Mouse (Mus musculus) heart, adult 11 months (tissue): ENCODE data around the gene Adm.
"Not testable (repeated sequence)": the region's sequence is repeated elsewhere in the genome, so short reads cannot be mapped to it uniquely, and the experiment has no call there.

ENCODE experiments used
- DNase-seq: peaks from one replicate; pipeline ENCODE4 v3.0.0; 2022

The Adm gene

GRCm38 (mm10) chr7:110629892-110630666 is 2.6 kb downstream of the Adm start:
- peak; percentile 99 for DNase-seq

DNA sequence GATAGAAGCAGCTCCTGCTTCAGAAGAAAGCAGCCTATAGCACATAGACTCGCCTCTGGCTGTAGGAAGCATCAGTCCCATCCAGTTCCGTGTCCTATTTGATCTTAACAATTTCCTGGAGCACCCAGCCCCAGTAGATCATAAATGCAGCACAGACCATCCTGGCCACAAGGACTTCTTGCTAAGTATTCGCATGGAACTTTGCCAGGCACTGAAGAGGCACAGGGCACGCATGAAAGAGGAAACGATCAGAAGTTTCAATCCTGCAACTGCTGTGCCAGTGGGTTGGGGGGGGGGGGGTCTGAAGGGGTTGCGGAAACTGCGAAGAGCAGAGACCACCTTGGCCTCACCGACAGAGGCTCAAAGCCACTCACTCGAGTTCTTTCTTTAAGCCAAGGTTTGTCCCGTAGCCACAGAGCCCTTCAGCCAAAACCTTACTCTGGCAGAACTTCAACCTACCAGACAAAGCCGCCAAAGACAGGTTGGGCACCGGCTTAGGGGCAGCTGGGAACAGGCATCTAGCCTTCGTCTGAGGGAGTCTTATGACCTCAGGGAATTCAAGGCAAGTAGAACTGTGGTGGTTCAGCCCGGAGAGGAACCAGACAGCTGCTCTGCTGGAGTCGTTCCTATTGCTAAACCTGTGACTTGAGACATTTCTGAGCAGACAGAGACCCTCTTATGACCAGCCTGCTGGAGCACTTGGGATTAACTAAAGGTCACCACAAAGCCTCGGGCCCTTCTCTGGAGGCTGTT is 3.9 kb downstream of the Adm start:
- peak; percentile 94 for DNase-seq

DNA sequence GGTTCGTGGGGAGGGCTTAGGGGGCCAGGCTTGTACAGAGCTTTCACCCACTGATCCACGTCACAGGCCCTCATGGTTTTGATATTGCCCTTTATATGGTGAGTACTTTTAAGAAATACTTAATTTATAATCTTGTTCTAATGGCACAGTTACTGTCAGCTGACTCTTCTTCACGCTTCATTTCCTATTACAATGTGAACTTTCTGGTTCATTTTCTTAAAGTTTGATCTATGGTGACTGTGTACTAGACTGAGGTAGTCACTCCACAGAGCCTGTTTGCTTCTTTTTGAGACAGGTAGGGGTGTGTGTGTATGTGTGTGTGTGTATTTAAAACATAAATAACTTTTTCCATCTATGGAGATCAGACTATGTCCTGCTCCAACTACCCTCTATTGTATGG is 8.5 kb downstream of the Adm start:
- no peak for DNase-seq

DNA sequence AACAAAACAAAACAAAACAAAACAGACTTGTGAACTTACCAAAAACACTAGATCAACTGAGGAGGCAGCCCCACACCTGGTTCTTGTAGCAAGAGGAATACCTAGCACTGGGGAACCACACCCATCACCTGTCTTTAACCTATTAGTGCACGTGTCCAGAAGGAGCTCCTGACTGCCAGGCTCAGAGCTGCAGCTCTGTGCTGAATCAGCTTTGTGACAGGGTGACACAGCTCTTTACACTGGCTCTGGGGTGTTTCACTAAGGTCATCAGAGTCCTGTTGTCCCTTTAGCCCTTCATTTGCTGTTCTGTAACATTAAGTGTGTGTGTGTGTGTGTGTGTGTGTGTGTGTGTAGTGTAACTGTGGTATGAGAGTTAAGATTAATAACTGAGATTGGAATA is 9.1 kb downstream of the Adm start:
- no peak for DNase-seq

DNA sequence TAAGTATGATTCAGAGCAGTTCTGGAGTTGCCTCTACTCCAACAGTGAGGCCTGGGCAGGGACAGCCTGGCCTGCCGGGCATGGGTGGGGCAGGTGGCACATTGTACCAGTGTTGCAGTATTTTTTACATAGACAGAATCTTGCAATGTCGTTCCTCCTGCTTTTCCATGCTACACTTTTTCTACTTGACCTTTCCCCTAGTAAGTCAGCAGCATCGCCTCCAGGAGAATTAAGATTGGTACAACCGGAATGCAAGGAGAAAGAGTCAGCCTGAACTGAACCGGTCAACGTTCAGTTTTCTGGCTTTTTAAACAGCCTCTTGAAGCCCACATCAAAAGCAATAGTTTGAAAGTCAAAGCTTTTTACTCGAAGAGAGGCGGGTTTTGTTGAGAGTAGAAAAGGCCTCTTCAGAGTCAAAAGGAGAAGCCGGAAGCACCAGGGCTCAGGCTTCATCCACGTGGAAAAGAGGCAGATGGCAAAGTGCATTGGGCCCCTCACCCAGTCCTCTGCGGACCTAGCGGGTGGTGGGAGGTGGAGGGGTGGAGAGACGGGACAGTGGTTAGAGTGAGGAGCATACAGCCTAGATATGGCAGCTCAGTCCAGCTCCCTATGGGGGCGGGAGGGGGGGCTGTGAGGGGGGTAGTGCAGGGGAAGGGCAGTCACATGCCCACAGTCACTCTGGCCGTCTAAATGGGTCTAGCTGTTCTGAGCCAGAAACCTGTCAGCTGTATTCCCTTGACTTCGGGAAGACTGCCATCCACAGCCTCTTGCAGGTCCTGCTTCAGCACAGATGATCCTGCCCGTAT is 11.0 kb downstream of the Adm start:
- DNase-seq = peak; percentile 96

- DNase-seq = no peak
Measured at GRCm38 (mm10) chr7:110639291-110639915, 11.9 kb downstream of the Adm start.

DNA sequence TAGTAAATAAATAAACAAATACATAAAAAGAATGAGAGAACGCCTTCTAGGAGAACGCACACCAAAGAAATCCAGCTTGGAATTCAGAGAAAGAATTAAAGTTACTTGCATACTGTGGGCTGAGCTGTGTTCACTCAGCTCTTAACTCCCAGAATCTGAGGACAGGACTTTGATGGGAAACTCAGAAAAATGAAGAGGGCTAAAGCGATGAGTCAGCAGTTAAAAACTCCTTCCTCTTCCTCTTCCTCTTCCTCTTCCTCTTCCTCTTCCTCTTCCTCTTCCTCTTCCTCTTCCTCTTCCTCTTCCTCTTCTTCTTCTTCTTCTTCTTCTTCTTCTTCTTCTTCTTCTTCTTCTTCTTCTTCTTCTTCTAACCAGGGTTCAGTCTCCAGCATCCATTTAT is 12.5 kb downstream of the Adm start:
- not testable (repeated sequence) for DNase-seq

- DNase-seq = peak; percentile 94
Measured at GRCm38 (mm10) chr7:110645311-110645710, 17.9 kb downstream of the Adm start.

GRCm38 (mm10) chr7:110645859-110646258 is 18.4 kb downstream of the Adm start:
- peak; percentile 90 for DNase-seq

DNA sequence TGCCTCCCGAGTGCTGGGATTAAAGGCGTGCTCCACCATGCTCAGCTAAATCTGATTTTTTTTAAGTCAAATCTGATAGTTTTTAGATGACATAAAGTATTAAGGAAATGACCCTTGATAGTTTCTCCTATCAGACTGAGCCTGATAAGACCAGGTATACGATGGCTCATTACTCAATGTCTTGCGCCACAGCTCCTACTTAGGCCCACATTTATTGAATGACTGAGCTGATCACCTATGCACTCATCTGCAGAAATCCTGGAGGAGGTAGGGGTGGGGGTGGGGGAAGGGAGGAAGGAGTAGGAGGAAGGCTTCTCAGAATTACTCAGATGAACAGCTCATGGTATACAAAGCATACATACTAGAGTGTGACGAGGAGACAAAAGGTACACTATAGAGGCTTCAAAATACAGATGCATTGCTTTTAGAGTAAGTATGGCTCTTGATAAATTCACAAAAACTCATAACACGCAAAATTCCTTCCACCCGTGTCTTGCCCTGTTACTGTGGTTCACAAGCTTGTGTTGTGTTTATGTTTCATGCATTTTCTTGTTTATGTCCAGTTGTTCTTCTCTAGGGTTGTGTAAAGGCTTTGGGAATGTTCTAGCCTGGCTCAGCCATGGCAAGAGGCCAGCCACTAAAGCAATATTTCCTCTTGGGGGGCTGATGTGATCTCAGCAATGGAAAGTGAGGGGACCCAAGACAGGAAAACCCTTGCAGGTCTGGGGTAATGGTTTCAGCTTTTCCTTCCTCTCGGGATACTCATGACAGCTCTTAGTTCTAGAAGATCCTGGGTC is 19.3 kb downstream of the Adm start:
- DNase-seq = no peak

- peak; percentile 94 for DNase-seq
Measured at GRCm38 (mm10) chr7:110647559-110648454, 20.3 kb downstream of the Adm start.

- DNase-seq = peak; percentile 97
Measured at GRCm38 (mm10) chr7:110648455-110649085, 21.1 kb downstream of the Adm start.

DNA sequence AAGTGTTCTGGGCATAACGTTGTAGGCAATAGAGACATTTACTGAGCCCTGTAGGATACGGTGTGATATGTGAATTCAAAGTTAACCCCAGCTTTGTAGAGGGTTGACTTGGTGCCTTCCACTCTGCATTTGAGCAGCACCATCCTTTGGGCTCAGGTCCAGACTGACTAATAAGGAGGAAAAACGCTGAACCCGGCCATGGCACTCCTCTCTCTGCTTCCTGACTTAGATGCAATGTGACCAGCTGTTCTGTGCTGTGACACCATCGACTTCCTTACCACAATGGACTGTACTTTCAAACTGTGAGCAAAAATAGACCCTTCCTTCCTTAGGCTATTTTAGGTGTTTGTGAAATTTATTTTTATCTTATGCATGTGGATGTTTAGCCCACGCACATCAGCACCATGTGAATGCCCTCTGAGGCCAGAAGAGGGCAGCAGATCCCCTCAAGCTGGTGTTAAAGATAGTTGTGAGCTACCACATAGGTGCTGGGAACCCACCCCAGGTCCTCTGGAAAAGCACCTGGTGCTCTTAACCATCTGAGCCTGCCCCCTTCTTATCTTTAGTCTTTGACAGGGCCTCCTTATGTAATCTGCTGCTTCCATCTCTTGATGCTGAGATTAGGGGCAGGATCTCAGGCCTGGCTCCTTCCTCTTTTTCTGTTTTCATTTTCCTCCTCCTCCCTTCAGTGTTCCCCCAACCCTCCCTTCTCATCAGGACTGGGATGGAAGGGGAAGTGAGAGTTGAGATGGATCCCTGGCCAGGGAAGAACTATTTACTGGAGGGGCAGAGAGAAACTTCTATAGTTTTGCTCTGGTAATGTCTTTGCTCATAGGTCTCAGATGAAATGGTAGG is 21.9 kb downstream of the Adm start:
- peak; percentile 93 for DNase-seq

GRCm38 (mm10) chr7:110650491-110650890 is 23.0 kb downstream of the Adm start:
- DNase-seq = no peak

DNA sequence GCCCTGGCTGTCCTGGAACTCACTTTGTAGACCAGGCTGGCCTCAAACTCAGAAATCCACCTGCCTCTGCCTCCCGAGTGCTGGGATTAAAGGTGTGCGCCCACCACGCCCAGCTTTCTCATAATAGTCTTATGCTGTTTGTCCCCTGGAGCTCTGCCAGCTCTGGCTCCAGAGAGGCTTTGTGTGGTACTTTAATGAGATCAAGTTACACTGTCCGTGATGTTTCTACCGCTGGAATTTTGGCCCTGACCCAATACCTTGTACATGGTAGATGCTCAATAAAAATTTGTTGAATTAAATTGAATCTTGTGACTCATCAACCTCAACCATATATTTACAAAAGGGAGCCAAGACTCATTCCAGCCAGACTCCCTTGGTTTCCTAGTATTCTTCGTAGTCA is 23.6 kb downstream of the Adm start:
- DNase-seq = no peak

DNA sequence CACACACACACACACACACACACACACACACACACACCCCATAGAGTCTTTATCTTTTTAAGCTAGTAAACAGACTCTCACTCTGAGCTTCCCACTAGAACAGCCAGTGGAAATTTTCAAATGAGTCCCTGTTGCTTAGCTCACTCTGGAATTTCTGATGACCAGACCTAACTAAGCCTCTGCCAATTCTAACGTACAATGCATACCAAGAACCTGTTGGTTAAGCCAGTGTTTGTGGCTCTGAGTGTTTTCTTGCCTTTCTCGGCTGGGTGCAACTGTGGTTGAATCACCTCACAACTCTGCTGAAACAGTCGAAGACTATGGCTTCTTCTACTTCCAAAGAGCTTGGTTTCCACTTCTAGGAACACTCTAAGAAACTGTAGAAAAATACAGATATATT is 27.8 kb downstream of the Adm start:
- no peak for DNase-seq

GRCm38 (mm10) chr7:110655966-110656365 is 28.5 kb downstream of the Adm start:
- DNase-seq = no peak

DNA sequence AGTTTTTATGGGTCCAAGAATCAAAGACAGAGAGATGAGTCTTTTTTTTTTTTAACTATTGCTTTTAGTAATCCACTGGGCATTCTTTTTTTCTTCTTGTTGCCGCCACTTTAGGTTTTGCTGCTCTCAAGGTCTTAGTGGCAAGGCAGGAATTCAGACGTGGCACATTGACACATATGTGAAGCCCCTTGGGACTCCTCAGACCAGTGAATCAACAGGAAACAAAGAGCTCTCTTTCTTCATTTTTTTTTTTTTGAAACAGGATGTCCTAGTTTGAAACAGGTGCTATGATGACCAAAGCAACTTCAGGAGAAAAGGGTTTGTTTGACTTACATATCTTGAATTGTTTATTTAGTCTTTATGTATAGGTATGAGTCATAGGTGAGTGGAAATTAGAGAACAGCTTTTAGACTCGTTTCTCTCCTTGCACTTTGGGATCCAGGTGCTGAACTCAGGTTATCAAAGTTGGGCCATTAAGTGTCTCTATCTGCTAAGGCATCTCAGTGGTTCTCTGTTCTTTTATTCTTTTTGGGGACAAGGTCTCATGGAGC is 31.0 kb downstream of the Adm start:
- DNase-seq = no peak

GRCm38 (mm10) chr7:110666537-110666936 is 39.1 kb downstream of the Adm start:
- no peak for DNase-seq
